Mouse (Mus musculus): ENCODE data around the gene Flad1.

The Flad1 gene

GRCm38 (mm10) chr3:89383651-89384255 is 27.9 kb downstream of the Flad1 start:
- peak in 1 of 2 experiments; percentile 34 for DNase-seq (ENCODE audit: inconsistent age in 2 of 2, low spot score in 1 of 2)

- peak in 1 of 2 experiments; percentile 49 for DNase-seq (ENCODE audit: inconsistent age in 2 of 2, low spot score in 1 of 2)
Observed at GRCm38 (mm10) chr3:89382950-89383349, 28.7 kb downstream of the Flad1 start.

GRCm38 (mm10) chr3:89382033-89382882 is 29.4 kb downstream of the Flad1 start:
- no peak for DNase-seq (ENCODE audit: inconsistent age in 2 of 2, low spot score in 1 of 2)

- DNase-seq (ENCODE audit: inconsistent age in 2 of 2, low spot score in 1 of 2): no peak
Observed at GRCm38 (mm10) chr3:89381233-89381632, 30.4 kb downstream of the Flad1 start.

GRCm38 (mm10) chr3:89380711-89381110 is 31.0 kb downstream of the Flad1 start:
- DNase-seq (ENCODE audit: inconsistent age in 2 of 2, low spot score in 1 of 2): peak in 1 of 2 experiments; percentile 27

- DNase-seq (ENCODE audit: inconsistent age in 2 of 2, low spot score in 1 of 2): no peak
Observed at GRCm38 (mm10) chr3:89380291-89380690, 31.4 kb downstream of the Flad1 start.

- peak in 1 of 2 experiments; percentile 62 for DNase-seq (ENCODE audit: inconsistent age in 2 of 2, low spot score in 1 of 2)
Observed at GRCm38 (mm10) chr3:89379388-89380131, 32.1 kb downstream of the Flad1 start.

- DNase-seq (ENCODE audit: inconsistent age in 2 of 2, low spot score in 1 of 2): peak; percentile 84 to 92
Observed at GRCm38 (mm10) chr3:89378394-89379067, 33.1 kb downstream of the Flad1 start.

GRCm38 (mm10) chr3:89377831-89378230 is 33.8 kb downstream of the Flad1 start:
- no peak for DNase-seq (ENCODE audit: inconsistent age in 2 of 2, low spot score in 1 of 2)

- no peak for DNase-seq (ENCODE audit: inconsistent age in 2 of 2, low spot score in 1 of 2)
Observed at GRCm38 (mm10) chr3:89373581-89374231, 38.0 kb downstream of the Flad1 start.

- DNase-seq (ENCODE audit: inconsistent age in 2 of 2, low spot score in 1 of 2): peak; percentile 11 to 50
Observed at GRCm38 (mm10) chr3:89367338-89367737, 44.3 kb downstream of the Flad1 start.

- DNase-seq (ENCODE audit: inconsistent age in 2 of 2, low spot score in 1 of 2): no peak
Observed at GRCm38 (mm10) chr3:89365486-89366414, 45.9 kb downstream of the Flad1 start.

GRCm38 (mm10) chr3:89365153-89365485 is 46.6 kb downstream of the Flad1 start, which contains the start of gene Dcst1:
Dcst1 (minus strand) TSS chr3:89365253.
- DNase-seq (ENCODE audit: inconsistent age in 2 of 2, low spot score in 1 of 2): no peak

- no peak for DNase-seq (ENCODE audit: inconsistent age in 2 of 2, low spot score in 1 of 2)
Observed at GRCm38 (mm10) chr3:89364631-89365030, 47.0 kb downstream of the Flad1 start.

- peak in 1 of 2 experiments; percentile 5 for DNase-seq (ENCODE audit: inconsistent age in 2 of 2, low spot score in 1 of 2)
Observed at GRCm38 (mm10) chr3:89361675-89362074, 50.0 kb downstream of the Flad1 start, which contains the start of gene Dcst2. Dcst2 (plus strand) TSS chr3:89361975.

- DNase-seq (ENCODE audit: inconsistent age in 2 of 2, low spot score in 1 of 2): no peak
Observed at GRCm38 (mm10) chr3:89360237-89360636, 51.4 kb downstream of the Flad1 start.

- peak in 1 of 2 experiments; percentile 36 for DNase-seq (ENCODE audit: inconsistent age in 2 of 2, low spot score in 1 of 2)
Observed at GRCm38 (mm10) chr3:89359630-89360029, 52.0 kb downstream of the Flad1 start.

GRCm38 (mm10) chr3:89356029-89356428 is 55.6 kb downstream of the Flad1 start:
- peak in 1 of 2 experiments; percentile 7 for DNase-seq (ENCODE audit: inconsistent age in 2 of 2, low spot score in 1 of 2)

GRCm38 (mm10) chr3:89355512-89355902 is 56.2 kb downstream of the Flad1 start:
- DNase-seq (ENCODE audit: inconsistent age in 2 of 2, low spot score in 1 of 2): no peak
